Mouse (Mus musculus) hindbrain, postnatal 0 days (tissue): Measurements from ENCODE around the gene Ndufa6. TPM values are rescaled to one million over a fixed set of nuclear protein-coding genes. Genes with fewer than 3 reads are reported as not detected.
A peak's percentile ranks its signal among the peaks of the same experiment; 100 is the strongest.

Experiments
- ATAC-seq: fragments of 200-750 bp; cut with Nextera tagmentation; 2 replicates; pipeline ENCODE4 v1.8.0; 2017; ENCODE audit warnings: mild to moderate bottlenecking, moderate TSS enrichment, moderate library complexity
- DNase-seq: peaks from one replicate; pipeline ENCODE4 v3.0.0-alpha.2; 2015; ENCODE audit warnings: low spot score
- H3K27ac ChIP-seq: fragments of 300-500 bp; sonication (generic); 2 replicates; pipeline ENCODE4 v1.5.1; 2014; ENCODE audit warnings: mild to moderate bottlenecking
- H3K27me3 ChIP-seq: fragments of 300-500 bp; sonication (generic); 2 replicates; pipeline ENCODE4 v1.6.1; 2014; ENCODE audit warnings: low read length, mixed read lengths; ENCODE audit not compliant: insufficient read depth
- H3K36me3 ChIP-seq: fragments of 300-500 bp; sonication (generic); 2 replicates; pipeline ENCODE4 v1.6.1; 2014; ENCODE audit warnings: low read length, mixed read lengths; ENCODE audit not compliant: insufficient read depth
- H3K4me1 ChIP-seq: fragments of 300-500 bp; sonication (generic); 2 replicates; pipeline ENCODE4 v1.6.1; 2014; ENCODE audit warnings: antibody characterized with exemption, low read length, mixed read lengths; ENCODE audit not compliant: insufficient read depth
- H3K4me2 ChIP-seq: fragments of 300-500 bp; sonication (generic); 2 replicates; pipeline ENCODE4 v1.6.1; 2014; ENCODE audit warnings: low read depth, mild to moderate bottlenecking, low read length, moderate library complexity, mixed read lengths
- H3K4me3 ChIP-seq: fragments of 300-500 bp; sonication (generic); 2 replicates; pipeline ENCODE4 v1.5.1; 2014; ENCODE audit warnings: low read length
- H3K9ac ChIP-seq: fragments of 300-500 bp; sonication (generic); replicated peaks from 2 replicates; pipeline ENCODE4 v1.6.1; 2014; ENCODE audit warnings: mild to moderate bottlenecking, low read length, moderate library complexity, mixed read lengths
- H3K9me3 ChIP-seq: fragments of 300-500 bp; sonication (generic); 2 replicates; pipeline ENCODE4 v1.6.1; 2016; ENCODE audit warnings: low read length, mixed read lengths
- CTCF ChIP-seq: IDR thresholded peaks from 2 replicates; pipeline ENCODE4 v1.5.1; 2016; ENCODE audit warnings: antibody characterized with exemption, control low read depth, low read depth
- WGBS: fragments of 180-500 bp; shearing (Covaris S2); extraction: QIAGEN DNeasy Blood & Tissue Kit; methylation state at CpG from one replicate; pipeline ENCODE4 v1.1.7; 2014; 5-methylcytosine and 5-hydroxymethylcytosine counted together
- polyA plus RNA-seq: library from polyadenylated mRNA; unstranded; fragments of >200 nt; fragmentation: Nextera tagmentation; extraction: Ambion mirVana; gene quantifications from 2 replicates; pipeline ENCODE4 v1.2.1, GENCODE M21; 2015
- total RNA-seq: library from RNA; depleted of rRNA; stranded (reverse); fragments of >200 nt; gene quantifications from 2 replicates; pipeline ENCODE4 v1.2.3, GENCODE M21; 2014

The Ndufa6 gene
- total and polyA plus RNA-seq, 2 experiments from 2014 or later, result 194 to 516 TPM

DNA sequence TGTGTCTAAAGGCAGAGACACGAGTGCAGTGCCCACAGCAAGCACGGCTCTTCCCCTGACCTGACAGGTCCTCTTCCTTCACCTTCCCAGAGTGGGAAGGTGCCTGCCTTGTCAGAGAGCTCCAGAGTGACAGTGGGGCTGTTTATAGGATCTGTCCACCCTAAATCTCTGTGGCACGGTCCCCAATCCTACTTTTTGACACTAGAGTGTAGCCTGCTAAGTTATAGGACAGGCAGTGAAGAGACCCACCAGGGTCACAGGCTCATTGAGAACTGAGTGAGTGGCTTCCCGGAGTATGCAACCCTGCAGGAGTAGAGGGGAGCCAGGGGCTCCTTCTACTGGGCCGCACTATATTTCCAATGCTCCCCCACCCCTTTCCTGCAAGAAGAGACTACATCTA is 23.6 kb upstream of the Ndufa6 start:
- Histone ChIP-seq H3K36me3 (no peaks in the 10 kb centered on the region), H3K9me3 (no peaks in the 10 kb centered on the region), H3K4me3 (no peak overlapping the region), H3K27me3 (no peaks in the 10 kb centered on the region), H3K9ac (no peak overlapping the region), H3K4me1 (peaks cover 3% of the 10 kb centered on the region; the same call in 1 of the 2 replicates), H3K27ac (peak overlapping the region; percentile 69; the same call in 1 of the 2 replicates), H3K4me2 (no peak overlapping the region)
- WGBS, result 73% methylated on average over 5 of the region's 5 CpGs
- ATAC-seq, result no peak
- TF ChIP-seq CTCF, result no peak
- no peak for DNase-seq

DNA sequence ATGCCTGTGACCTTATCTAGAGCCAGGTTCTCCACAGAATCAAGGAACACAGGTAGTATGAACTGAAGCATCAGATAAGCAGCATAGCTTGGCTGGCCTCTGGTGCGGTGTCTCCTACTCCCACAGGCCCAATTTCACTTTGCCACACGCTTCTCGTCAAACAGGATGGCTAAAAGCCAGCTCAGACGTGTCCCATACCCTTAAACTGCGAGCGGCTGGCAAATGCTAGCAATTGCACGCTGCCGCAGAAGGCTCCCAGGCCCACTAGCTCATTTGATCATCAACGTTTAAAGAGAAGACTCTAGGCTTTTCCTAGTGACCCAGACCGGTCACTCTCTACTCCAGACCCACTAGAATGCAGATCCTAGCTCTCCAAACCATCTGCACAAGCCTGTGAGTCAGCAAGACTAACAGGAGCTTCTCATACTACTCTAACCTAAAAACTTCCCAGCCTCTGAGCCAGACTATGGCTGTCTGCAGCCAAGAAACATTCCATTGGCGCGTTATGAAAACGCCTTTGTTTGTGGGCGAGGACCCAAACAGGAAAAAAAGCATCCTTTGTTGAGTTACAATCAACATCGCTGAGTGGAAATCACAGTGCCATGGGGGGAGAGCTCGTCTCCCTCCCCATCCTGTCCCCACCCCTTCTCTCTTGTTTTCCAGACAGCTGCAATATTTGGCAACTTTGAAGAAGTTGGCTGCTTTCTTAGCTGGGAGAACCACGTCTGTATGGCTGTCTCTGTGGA is 22.4 kb upstream of the Ndufa6 start:
- Histone ChIP-seq H3K36me3 (no peaks in the 10 kb centered on the region), H3K4me2 (no peak overlapping the region), H3K4me3 (no peak overlapping the region), H3K9me3 (no peaks in the 10 kb centered on the region), H3K4me1 (peaks cover 3% of the 10 kb centered on the region; the same call in 1 of the 2 replicates), H3K27ac (peak overlapping the region; percentile 42; the same call in 1 of the 2 replicates), H3K9ac (no peak overlapping the region), H3K27me3 (no peaks in the 10 kb centered on the region)
- TF ChIP-seq CTCF, result no peak
- 38% methylated on average over 17 of the region's 17 CpGs for WGBS
- ATAC-seq (peak; percentile 54; the same call in 1 of the 2 replicates), DNase-seq (peak; percentile 50)

DNA sequence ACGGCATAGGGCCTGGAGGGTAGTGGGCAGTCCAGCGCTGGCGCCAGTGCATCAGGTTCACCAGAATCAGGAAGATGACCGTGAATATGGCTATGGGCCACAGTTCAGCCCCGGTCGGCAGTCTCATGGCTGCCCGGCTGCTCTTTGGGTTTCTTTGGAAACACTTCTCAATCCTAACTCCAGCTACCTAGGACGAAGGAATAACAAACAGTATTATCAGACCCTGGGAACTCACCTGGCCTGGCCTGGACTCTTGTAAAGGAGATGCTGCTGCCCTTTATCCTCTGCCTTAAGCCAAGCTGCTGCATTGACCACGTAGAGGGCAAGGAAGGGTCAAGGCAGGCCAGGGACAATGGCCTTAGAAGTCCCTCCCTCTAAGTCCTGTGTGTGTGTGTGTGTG is 21.7 kb upstream of the Ndufa6 start:
- Histone ChIP-seq H3K4me1 (peaks cover 3% of the 10 kb centered on the region; the same call in 1 of the 2 replicates), H3K9ac (no peak overlapping the region), H3K4me2 (no peak overlapping the region), H3K36me3 (no peaks in the 10 kb centered on the region), H3K4me3 (no peak overlapping the region), H3K27ac (no peak overlapping the region), H3K27me3 (no peaks in the 10 kb centered on the region), H3K9me3 (no peaks in the 10 kb centered on the region)
- WGBS, result 88% methylated on average over 9 of the region's 9 CpGs
- no peak for TF ChIP-seq CTCF
- DNase-seq (no peak), ATAC-seq (no peak)

DNA sequence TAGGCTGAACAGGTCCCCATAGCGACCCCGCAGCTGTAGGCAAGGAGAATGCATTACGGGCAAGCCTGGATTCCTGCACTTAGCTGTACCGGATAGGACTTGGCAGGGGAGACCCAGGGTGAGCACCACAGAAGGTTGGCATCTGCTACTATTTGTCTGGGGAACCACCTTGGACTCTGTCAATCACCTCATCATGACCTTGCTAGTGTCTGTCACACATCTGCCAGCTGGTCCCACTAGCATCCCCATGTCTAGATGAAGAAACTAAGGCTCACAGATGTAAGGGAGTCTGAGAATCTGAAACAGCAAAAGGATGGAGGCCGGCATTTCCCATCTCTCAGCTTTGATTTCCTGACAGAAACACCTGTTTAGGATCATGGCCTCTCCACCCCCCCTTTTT is 20.3 kb upstream of the Ndufa6 start:
- Histone ChIP-seq H3K4me3 (no peak overlapping the region), H3K9me3 (no peaks in the 10 kb centered on the region), H3K9ac (no peak overlapping the region), H3K27ac (no peak overlapping the region), H3K4me2 (no peak overlapping the region), H3K36me3 (no peaks in the 10 kb centered on the region), H3K4me1 (no peaks in the 10 kb centered on the region; the same call in 1 of the 2 replicates), H3K27me3 (no peaks in the 10 kb centered on the region)
- DNase-seq (no peak), ATAC-seq (no peak)
- 66% methylated on average over 5 of the region's 5 CpGs for WGBS
- no peak for TF ChIP-seq CTCF

GRCm38 (mm10) chr15:82372991-82373390 is 18.9 kb upstream of the Ndufa6 start:
- no peak overlapping the region for H3K27ac ChIP-seq
- no peak for TF ChIP-seq CTCF
- DNase-seq, result no peak
- no peaks in the 10 kb centered on the region for H3K27me3 ChIP-seq
- H3K9me3 ChIP-seq, result no peaks in the 10 kb centered on the region
- H3K4me1 ChIP-seq, result no peaks in the 10 kb centered on the region; the same call in 1 of the 2 replicates
- WGBS, result 83% methylated on average over 5 of the region's 5 CpGs
- no peak overlapping the region for H3K4me3 ChIP-seq
- H3K4me2 ChIP-seq, result no peak overlapping the region
- ATAC-seq, result no peak
- H3K9ac ChIP-seq, result no peak overlapping the region
- H3K36me3 ChIP-seq, result no peaks in the 10 kb centered on the region

DNA sequence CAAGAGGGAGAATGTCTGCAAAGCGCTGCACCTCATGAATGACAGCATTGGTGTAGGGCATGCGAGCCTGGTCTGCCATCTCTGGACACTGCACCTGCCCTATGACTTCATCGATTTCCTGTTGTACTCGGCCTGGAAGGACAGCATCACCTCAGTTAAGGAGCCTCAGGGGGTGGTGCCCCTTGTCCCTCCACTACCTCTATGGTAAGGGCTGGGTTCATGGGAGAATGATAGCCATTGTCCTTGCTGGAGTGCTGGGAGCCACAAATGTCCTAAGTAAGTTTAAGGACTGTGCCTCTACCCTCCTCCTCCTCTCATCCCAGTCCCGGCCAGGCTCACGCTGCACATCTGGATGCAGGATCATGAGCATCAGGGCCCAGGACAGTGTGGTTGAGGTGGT is 18.3 kb upstream of the Ndufa6 start:
- 92% methylated on average over 6 of the region's 6 CpGs for WGBS
- Histone ChIP-seq H3K27me3 (no peaks in the 10 kb centered on the region), H3K9me3 (no peaks in the 10 kb centered on the region), H3K36me3 (no peaks in the 10 kb centered on the region), H3K4me3 (no peak overlapping the region), H3K4me1 (no peaks in the 10 kb centered on the region; the same call in 1 of the 2 replicates), H3K27ac (no peak overlapping the region), H3K4me2 (no peak overlapping the region), H3K9ac (no peak overlapping the region)
- DNase-seq, result no peak
- ATAC-seq, result no peak
- no peak for TF ChIP-seq CTCF

DNA sequence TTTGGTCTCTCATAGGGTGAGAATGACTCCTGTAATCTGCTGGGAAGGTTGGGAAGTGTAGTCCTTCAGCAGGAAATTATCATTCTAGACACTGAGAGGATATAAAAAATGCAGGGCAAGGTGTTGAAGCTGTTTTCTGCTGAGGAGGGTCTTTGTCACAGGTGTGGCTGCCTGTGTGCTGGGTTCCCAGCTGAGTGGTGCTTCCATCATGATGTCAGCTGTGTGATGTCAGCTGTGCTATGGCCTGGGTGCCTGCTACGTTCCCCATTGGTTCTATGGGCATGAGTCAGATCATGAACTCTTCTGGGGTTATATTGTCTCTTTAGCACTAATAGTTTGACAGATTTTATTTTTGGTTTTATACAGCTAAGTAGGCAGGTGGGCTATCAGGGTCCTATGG is 14.7 kb upstream of the Ndufa6 start:
- H3K9me3 ChIP-seq, result no peaks in the 10 kb centered on the region
- ATAC-seq (no peak), DNase-seq (no peak)
- no peaks in the 10 kb centered on the region for H3K27me3 ChIP-seq
- H3K4me3 ChIP-seq, result no peak overlapping the region
- WGBS, result 88% methylated on average over 1 of the region's 1 CpGs
- H3K4me1 ChIP-seq, result no peaks in the 10 kb centered on the region
- no peaks in the 10 kb centered on the region for H3K36me3 ChIP-seq
- no peak overlapping the region for H3K27ac ChIP-seq
- TF ChIP-seq CTCF, result no peak
- H3K9ac ChIP-seq, result no peak overlapping the region
- H3K4me2 ChIP-seq, result no peak overlapping the region
